Mouse (Mus musculus) midbrain, embryonic 15.5 days (tissue): ENCODE measurements around the gene Cdh13. TPM values are rescaled to one million over a fixed set of nuclear protein-coding genes. Genes with fewer than 3 reads are reported as not detected.

Source experiments
- ATAC-seq: fragments of 200-750 bp; cut with Nextera tagmentation; replicated peaks from 2 replicates; pipeline ENCODE4 v1.8.0; 2017; ENCODE audit warnings: moderate TSS enrichment
- H3K27ac ChIP-seq: fragments of 300-500 bp; sonication (generic); 2 replicates; pipeline ENCODE4 v1.5.1; 2015; ENCODE audit warnings: mild to moderate bottlenecking, inconsistent platforms
- H3K27me3 ChIP-seq: fragments of 300-500 bp; sonication (generic); replicated peaks from 2 replicates; pipeline ENCODE4 v1.6.1; 2015; ENCODE audit warnings: inconsistent platforms
- H3K36me3 ChIP-seq: fragments of 300-500 bp; sonication (generic); replicated peaks from 2 replicates; pipeline ENCODE4 v1.6.1; 2015; ENCODE audit warnings: inconsistent platforms
- H3K4me1 ChIP-seq: fragments of 300-500 bp; sonication (generic); 2 replicates; pipeline ENCODE4 v1.6.1; 2015; ENCODE audit warnings: inconsistent platforms
- H3K4me2 ChIP-seq: fragments of 300-500 bp; sonication (generic); 2 replicates; pipeline ENCODE4 v1.6.1; 2015; ENCODE audit warnings: inconsistent platforms, mild to moderate bottlenecking, moderate library complexity
- H3K4me3 ChIP-seq: fragments of 300-500 bp; sonication (generic); 2 replicates; pipeline ENCODE4 v1.5.1; 2015; ENCODE audit warnings: mild to moderate bottlenecking, inconsistent platforms
- H3K9ac ChIP-seq: fragments of 300-500 bp; sonication (generic); 2 replicates; pipeline ENCODE4 v1.6.1; 2015; ENCODE audit warnings: mild to moderate bottlenecking, inconsistent platforms
- H3K9me3 ChIP-seq: fragments of 300-500 bp; sonication (generic); 2 replicates; pipeline ENCODE4 v1.6.1; 2016; ENCODE audit warnings: inconsistent platforms
- WGBS: fragments of 180-500 bp; shearing (Covaris S2); methylation state at CpG from one replicate; pipeline ENCODE4 v1.1.7; 2015; ENCODE audit warnings: mixed read lengths; 5-methylcytosine and 5-hydroxymethylcytosine counted together
- polyA plus RNA-seq: library from polyadenylated mRNA; unstranded; fragments of >200 nt; fragmentation: Nextera tagmentation; extraction: Ambion mirVana; gene quantifications from 2 replicates; pipeline ENCODE4 v1.2.1, GENCODE M21; 2015

The Cdh13 gene
- polyA plus RNA-seq, 1 experiment from 2014 or later, result 110 TPM

DNA sequence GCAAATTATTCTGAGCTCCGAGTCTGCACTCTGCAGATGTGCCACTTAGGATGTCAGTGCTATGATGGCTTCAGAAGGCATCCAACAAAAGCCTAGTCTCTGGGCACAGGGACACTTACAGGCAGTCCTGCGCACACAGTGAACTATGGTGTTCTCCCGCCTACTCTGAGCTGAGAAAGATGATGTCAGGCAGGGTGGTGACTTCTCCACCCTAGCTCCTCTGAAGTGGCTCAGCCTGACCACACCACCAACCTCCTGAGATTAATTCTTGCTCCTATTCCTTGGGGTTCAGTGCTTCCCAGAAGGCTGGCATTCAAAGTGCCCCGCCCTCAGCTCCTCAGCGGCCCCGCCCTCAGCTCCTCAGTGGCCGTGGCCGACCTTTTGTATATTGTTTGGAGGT, 219.0 kb downstream of the Cdh13 start:
- H3K27me3 ChIP-seq, result no peaks in the 10 kb centered on the region
- H3K4me1 ChIP-seq, result peaks cover 15% of the 10 kb centered on the region
- H3K9ac ChIP-seq, result no peak overlapping the region
- no peak overlapping the region for H3K4me3 ChIP-seq
- no peaks in the 10 kb centered on the region for H3K36me3 ChIP-seq
- H3K27ac ChIP-seq, result no peak overlapping the region; the same call in 1 of the 2 replicates
- no peaks in the 10 kb centered on the region for H3K9me3 ChIP-seq
- WGBS, result 67% methylated on average over 8 of the region's 8 CpGs
- H3K4me2 ChIP-seq, result no peak overlapping the region
- ATAC-seq, result no peak

DNA sequence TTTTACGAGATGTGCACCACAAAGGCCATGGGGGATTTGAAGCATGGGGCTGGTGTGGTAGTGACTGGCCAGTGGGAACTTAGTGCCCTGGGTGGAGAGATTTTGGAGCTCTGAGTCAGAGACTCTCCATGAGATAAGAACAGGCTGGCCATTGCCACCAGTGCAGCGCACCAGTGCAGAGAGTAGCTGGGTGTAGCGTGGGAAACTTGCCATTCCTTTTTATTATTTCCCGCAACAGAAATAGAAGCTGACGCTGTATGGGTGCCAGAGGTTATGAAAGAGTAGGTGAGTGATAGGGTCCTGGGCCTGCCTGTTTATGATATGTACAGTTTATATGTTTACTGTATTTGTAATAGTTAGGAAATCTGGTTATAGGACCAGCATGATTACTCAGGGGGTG, 225.9 kb downstream of the Cdh13 start:
- Histone ChIP-seq H3K9ac (no peak overlapping the region), H3K27me3 (no peaks in the 10 kb centered on the region), H3K9me3 (no peaks in the 10 kb centered on the region), H3K27ac (no peak overlapping the region), H3K4me1 (no peaks in the 10 kb centered on the region), H3K4me3 (no peak overlapping the region), H3K4me2 (no peak overlapping the region), H3K36me3 (no peaks in the 10 kb centered on the region)
- ATAC-seq, result no peak
- 93% methylated on average over 5 of the region's 5 CpGs for WGBS

DNA sequence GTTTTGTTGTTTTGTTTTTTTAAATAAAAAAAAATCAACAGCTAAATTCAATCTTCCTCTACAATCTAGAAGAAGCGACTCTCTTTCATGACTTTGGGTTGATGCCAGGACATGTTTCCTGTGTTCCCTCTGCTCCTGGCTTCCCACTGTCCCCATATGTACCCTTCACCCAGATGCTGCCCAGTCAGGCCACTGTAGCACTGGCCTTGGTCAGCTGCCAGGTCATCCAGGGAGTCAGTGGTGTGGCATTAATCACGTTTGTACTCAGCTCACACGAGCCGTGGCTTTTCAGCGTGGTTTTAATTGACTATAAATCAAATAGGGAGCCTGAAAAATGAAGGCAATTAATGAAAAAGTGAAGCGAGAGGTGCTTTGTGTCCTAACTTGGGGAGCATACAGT, 229.7 kb downstream of the Cdh13 start:
- WGBS, result 70% methylated on average over 6 of the region's 6 CpGs
- no peak overlapping the region for H3K27ac ChIP-seq
- no peaks in the 10 kb centered on the region for H3K9me3 ChIP-seq
- no peaks in the 10 kb centered on the region for H3K27me3 ChIP-seq
- no peaks in the 10 kb centered on the region for H3K36me3 ChIP-seq
- H3K4me2 ChIP-seq, result no peak overlapping the region
- no peak overlapping the region for H3K9ac ChIP-seq
- ATAC-seq, result no peak
- no peak overlapping the region for H3K4me3 ChIP-seq
- peaks cover 8% of the 10 kb centered on the region; the same call in 1 of the 2 replicates for H3K4me1 ChIP-seq

DNA sequence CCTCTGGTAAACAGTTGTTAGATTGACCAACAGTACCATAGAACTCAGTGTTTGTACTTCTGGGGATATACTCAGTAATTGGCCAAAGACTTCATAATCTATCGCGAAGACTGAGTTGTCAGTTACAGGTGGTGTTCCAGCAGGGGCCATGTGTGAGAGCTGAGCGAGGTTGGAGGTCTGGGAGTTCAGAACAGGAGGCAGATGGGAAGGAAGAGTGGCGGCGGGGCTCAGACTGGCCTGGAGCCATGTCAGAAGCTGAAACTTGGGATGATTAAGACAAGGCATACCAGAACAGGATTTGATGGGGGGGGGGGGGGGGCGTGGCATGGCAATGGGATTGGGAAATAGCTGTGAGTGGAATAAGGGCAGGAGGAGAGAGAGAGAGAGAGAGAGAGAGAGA, 232.1 kb downstream of the Cdh13 start:
- H3K27ac ChIP-seq, result no peak overlapping the region
- H3K4me2 ChIP-seq, result no peak overlapping the region
- no peaks in the 10 kb centered on the region for H3K9me3 ChIP-seq
- WGBS, result 91% methylated on average over 5 of the region's 6 CpGs
- no peaks in the 10 kb centered on the region for H3K27me3 ChIP-seq
- H3K9ac ChIP-seq, result no peak overlapping the region
- no peak overlapping the region for H3K4me3 ChIP-seq
- no peak for ATAC-seq
- peaks cover 16% of the 10 kb centered on the region; the same call in 1 of the 2 replicates for H3K4me1 ChIP-seq
- no peaks in the 10 kb centered on the region for H3K36me3 ChIP-seq

DNA sequence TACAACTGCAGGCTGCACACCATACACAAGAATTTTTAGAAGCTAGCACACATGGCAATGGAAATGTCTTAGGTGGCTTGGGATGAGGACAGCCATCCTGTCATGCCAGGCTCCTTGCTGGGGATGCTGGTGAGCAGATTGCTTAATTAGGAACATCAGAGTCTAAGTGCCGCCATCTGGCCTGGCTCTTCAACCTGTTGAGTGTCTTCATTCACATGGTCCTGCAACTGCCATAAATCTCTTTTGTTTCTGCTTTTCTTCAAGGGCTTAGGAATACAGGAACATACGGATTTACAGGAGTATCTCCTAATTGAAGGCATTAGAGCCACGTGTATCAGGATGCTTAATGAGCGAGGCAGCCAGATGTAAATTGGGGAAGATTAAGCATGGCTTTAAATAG, 233.5 kb downstream of the Cdh13 start:
- Histone ChIP-seq H3K4me2 (no peak overlapping the region), H3K9ac (no peak overlapping the region), H3K27ac (no peak overlapping the region), H3K27me3 (no peaks in the 10 kb centered on the region), H3K4me1 (peaks cover 16% of the 10 kb centered on the region; the same call in 1 of the 2 replicates), H3K36me3 (no peaks in the 10 kb centered on the region), H3K9me3 (no peaks in the 10 kb centered on the region), H3K4me3 (no peak overlapping the region)
- no peak for ATAC-seq
- WGBS, result 31% methylated on average over 4 of the region's 4 CpGs

DNA sequence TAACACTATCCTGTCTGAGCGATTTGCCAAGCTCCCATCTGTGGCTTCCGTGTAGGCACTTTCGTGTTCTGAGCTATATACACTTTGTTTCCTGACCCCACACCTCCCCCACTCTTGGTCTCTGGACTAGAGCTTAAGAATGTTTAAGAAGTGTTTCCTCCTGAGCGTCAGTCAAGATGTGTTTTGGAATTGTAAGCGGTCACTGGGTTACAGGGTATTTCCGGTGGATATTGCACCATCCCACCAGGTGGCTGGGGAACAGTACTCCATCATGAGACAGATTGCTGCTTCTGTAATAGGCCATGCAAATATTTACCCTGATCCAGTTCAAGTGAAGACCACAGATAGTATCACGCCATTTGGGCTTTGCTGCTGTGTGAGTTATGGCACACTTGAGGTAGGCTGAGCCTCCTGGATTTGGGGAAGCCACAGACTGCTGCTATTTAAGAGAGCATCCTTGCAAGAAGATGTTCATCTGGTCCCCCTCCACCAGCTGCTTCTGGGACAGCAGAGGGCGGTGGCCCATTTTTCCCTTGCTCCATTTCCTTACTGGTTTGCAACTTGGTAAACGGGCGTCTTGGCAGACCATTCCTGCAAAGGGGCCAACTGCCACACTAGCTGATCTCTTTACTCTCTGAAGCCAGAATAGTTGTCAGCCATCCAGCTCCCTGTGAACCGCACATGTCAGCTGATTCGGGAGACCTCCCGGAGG, 234.7 kb downstream of the Cdh13 start:
- H3K9ac ChIP-seq, result no peak overlapping the region
- no peaks in the 10 kb centered on the region for H3K27me3 ChIP-seq
- no peak overlapping the region for H3K27ac ChIP-seq
- 68% methylated on average over 13 of the region's 13 CpGs for WGBS
- no peak overlapping the region for H3K4me3 ChIP-seq
- H3K9me3 ChIP-seq, result no peaks in the 10 kb centered on the region
- H3K4me1 ChIP-seq, result peaks cover 16% of the 10 kb centered on the region; the same call in 1 of the 2 replicates
- H3K4me2 ChIP-seq, result no peak overlapping the region
- H3K36me3 ChIP-seq, result no peaks in the 10 kb centered on the region
- no peak for ATAC-seq

DNA sequence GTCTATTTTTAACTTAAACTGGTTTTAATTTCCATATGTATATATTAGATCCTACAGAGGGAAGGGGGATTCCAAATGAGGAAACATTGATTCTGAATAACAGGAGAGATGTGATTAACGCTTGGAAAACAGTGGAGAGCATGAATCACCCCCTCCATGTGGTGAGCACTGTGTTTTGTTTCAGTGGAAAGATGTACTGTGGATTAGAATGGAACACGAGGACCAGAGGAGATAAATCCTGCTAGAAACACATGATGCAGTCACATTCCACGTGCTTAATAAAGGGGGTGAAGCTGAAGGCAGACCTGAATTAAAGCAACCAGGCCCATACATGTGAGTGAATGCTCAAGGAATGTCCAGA, 235.2 kb downstream of the Cdh13 start:
- Histone ChIP-seq H3K27me3 (no peaks in the 10 kb centered on the region), H3K4me3 (no peak overlapping the region), H3K4me2 (no peak overlapping the region), H3K9ac (no peak overlapping the region), H3K4me1 (peaks cover 16% of the 10 kb centered on the region; the same call in 1 of the 2 replicates), H3K9me3 (no peaks in the 10 kb centered on the region), H3K27ac (no peak overlapping the region), H3K36me3 (no peaks in the 10 kb centered on the region)
- no peak for ATAC-seq
- 31% methylated on average over 3 of the region's 3 CpGs for WGBS

DNA sequence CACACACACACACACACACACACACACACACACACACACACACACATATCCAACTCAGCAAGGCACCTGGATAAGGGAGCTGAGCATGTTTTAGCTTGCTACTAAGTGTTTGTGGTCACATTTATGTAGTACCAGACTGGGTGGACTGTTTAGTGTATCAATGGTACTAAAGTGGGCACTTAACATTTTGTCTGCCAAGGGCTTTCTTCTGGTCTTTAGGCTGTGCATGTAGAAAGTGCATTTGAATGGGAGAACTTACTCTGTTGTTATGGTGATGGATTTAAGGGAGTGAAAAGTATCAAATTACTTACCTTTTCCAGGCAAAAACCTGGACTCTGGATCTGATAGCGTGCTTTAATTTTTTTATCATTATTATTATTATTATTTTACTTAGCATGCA, 240.4 kb downstream of the Cdh13 start:
- no peaks in the 10 kb centered on the region for H3K36me3 ChIP-seq
- H3K27ac ChIP-seq, result no peak overlapping the region
- no peak overlapping the region for H3K9ac ChIP-seq
- no peak overlapping the region for H3K4me3 ChIP-seq
- WGBS, result 81% methylated on average over 1 of the region's 1 CpGs
- no peaks in the 10 kb centered on the region for H3K9me3 ChIP-seq
- H3K4me1 ChIP-seq, result peaks cover 1% of the 10 kb centered on the region; the same call in 1 of the 2 replicates
- ATAC-seq, result no peak
- no peaks in the 10 kb centered on the region for H3K27me3 ChIP-seq
- H3K4me2 ChIP-seq, result no peak overlapping the region

DNA sequence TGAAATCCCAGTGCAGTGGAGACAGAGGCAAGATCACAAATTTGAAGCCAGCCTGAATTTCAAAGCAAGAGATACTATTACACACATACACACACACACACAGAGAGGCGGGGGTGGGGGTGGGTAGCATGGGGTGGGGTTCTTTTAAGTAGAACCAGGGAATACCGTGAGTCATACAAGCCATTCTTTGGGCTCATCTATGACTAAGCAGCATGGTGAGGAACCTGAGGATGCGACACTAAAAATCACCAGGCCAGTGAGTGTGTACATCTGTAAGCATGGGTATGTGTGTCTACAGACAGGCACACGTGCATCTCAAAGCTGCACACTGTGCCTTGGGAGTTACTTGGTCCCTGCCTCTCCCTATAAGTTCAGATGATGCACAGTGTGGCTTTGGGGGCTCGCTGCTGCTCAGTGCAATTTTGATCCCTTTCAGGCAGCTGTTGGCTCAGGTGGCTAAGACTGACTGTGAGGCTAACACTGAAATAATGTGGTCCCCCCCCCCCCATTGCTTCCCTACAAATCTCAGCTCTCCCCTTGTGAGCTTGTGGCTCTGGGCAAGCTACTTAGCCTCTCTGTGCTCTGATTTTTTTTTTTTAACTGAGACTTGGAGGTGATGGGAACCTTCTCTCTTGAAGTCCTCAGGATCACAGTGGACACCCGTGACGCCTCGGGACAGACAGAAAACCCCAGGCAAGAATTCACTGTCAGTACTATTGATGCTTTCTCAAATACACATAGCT, 255.5 kb downstream of the Cdh13 start:
- Histone ChIP-seq H3K4me2 (no peak overlapping the region), H3K27me3 (peaks cover 19% of the 10 kb centered on the region), H3K9me3 (no peaks in the 10 kb centered on the region), H3K4me1 (0 out of 2 replicates have a peak, but pooled peaks cover 8% of the 10 kb centered on the region), H3K36me3 (no peaks in the 10 kb centered on the region), H3K4me3 (no peak overlapping the region), H3K9ac (no peak overlapping the region), H3K27ac (no peak overlapping the region)
- 43% methylated on average over 8 of the region's 8 CpGs for WGBS
- ATAC-seq, result no peak

DNA sequence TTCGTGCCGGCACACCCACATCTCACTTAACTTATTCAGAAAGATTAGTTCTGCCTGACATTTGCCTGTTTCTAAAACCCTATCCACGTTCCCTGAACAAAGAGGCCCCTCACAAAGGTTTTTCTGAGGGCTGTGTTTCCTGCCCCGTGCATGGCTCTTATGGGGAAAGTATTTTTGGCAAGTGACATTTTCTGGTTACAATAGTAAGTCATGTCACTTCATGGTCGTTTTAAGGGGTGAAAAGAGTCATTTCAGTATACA, 256.0 kb downstream of the Cdh13 start:
- Histone ChIP-seq H3K4me3 (no peak overlapping the region), H3K27me3 (peaks cover 19% of the 10 kb centered on the region), H3K4me1 (0 out of 2 replicates have a peak, but pooled peaks cover 8% of the 10 kb centered on the region), H3K9me3 (no peaks in the 10 kb centered on the region), H3K4me2 (no peak overlapping the region), H3K27ac (no peak overlapping the region), H3K9ac (no peak overlapping the region), H3K36me3 (no peaks in the 10 kb centered on the region)
- 10% methylated on average over 5 of the region's 5 CpGs for WGBS
- ATAC-seq, result no peak

DNA sequence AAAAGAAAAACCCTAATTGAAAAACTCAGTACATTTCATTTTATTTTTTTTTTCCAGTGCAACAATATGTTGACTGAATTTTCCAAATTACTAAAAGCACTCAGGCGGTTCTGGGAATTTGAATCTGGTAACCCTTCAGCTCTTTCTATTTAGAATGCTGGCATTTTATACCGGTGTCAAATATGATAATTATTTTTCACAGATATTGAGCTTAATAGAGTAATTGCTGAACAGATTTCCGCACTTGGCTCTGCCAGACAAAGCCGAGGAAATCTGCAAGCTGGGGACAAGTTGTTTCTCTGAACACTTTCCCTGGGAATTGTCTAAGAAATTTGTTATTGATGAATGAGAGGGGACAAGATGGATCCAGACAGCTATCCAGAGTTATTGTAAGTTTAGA, 256.4 kb downstream of the Cdh13 start:
- H3K4me3 ChIP-seq, result no peak overlapping the region
- peaks cover 20% of the 10 kb centered on the region for H3K27me3 ChIP-seq
- 36% methylated on average over 4 of the region's 4 CpGs for WGBS
- no peak overlapping the region for H3K27ac ChIP-seq
- H3K36me3 ChIP-seq, result no peaks in the 10 kb centered on the region
- no peak for ATAC-seq
- H3K4me2 ChIP-seq, result no peak overlapping the region
- 0 out of 2 replicates have a peak, but pooled peaks cover 8% of the 10 kb centered on the region for H3K4me1 ChIP-seq
- no peaks in the 10 kb centered on the region for H3K9me3 ChIP-seq
- no peak overlapping the region for H3K9ac ChIP-seq

DNA sequence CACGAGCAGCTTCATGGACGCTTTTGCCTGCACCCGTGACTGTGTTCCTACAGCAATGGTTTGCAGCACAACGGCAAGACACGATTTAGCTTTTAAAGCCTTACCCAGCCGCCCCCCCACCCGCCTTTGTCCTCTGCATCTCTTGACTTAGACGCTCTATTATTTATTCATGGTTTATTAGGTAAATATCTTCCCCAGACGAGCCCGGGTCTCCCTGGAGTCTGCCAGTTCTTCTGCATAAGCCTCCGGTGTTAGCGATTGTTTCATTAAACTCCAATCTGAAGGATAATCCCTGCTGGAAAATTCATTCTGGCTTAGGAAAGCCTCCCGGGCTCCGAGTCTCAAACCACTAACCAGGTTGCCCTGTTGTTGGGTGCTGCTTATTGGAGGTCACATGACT, 268.9 kb downstream of the Cdh13 start:
- no peak; the same call in 1 of the 2 replicates for ATAC-seq
- peak overlapping the region; percentile 10; the same call in 1 of the 2 replicates for H3K27ac ChIP-seq
- H3K27me3 ChIP-seq, result no peaks in the 10 kb centered on the region
- no peak overlapping the region for H3K4me2 ChIP-seq
- H3K4me3 ChIP-seq, result no peak overlapping the region
- no peak overlapping the region for H3K9ac ChIP-seq
- H3K36me3 ChIP-seq, result no peaks in the 10 kb centered on the region
- peaks cover 9% of the 10 kb centered on the region for H3K4me1 ChIP-seq
- 40% methylated on average over 14 of the region's 14 CpGs for WGBS
- no peaks in the 10 kb centered on the region for H3K9me3 ChIP-seq

DNA sequence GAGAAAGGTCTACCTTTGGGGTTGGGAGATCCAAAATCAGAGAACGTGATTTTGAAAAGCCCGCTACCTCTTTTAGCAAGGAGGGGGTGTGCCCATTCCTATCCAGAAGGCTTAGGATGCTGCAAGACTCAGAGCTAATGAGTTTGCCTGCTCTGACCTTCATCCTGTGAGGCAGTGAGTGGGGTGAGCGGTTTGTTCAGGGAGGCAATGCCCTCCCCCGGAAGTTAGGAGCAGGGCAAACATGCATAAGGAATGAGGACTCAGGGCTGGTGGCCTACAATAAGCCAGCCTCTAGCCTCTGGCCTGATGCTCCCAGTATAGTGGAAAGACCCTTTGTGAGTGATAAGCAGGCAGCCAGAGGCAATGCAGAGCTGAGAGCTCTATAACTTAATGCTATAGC, 269.3 kb downstream of the Cdh13 start:
- Histone ChIP-seq H3K4me1 (peaks cover 9% of the 10 kb centered on the region), H3K9ac (no peak overlapping the region), H3K4me2 (no peak overlapping the region), H3K4me3 (no peak overlapping the region), H3K27me3 (no peaks in the 10 kb centered on the region), H3K27ac (no peak overlapping the region), H3K36me3 (no peaks in the 10 kb centered on the region), H3K9me3 (no peaks in the 10 kb centered on the region)
- WGBS, result 47% methylated on average over 4 of the region's 4 CpGs
- peak; percentile 20; the same call in 1 of the 2 replicates for ATAC-seq
